Mouse (Mus musculus): Measurements from ENCODE around the gene Atcay. TPM values are rescaled to one million over a fixed set of nuclear protein-coding genes. Genes with fewer than 3 reads are reported as not detected.
A peak's percentile ranks its signal among the peaks of the same experiment; 100 is the strongest.
"Not testable (repeated sequence)": the region's sequence is repeated elsewhere in the genome, so short reads cannot be mapped to it uniquely, and the experiment has no call there.

Atcay gene
- polyA plus RNA-seq, 1 experiment from 2014 or later, result 0.27 TPM

DNA sequence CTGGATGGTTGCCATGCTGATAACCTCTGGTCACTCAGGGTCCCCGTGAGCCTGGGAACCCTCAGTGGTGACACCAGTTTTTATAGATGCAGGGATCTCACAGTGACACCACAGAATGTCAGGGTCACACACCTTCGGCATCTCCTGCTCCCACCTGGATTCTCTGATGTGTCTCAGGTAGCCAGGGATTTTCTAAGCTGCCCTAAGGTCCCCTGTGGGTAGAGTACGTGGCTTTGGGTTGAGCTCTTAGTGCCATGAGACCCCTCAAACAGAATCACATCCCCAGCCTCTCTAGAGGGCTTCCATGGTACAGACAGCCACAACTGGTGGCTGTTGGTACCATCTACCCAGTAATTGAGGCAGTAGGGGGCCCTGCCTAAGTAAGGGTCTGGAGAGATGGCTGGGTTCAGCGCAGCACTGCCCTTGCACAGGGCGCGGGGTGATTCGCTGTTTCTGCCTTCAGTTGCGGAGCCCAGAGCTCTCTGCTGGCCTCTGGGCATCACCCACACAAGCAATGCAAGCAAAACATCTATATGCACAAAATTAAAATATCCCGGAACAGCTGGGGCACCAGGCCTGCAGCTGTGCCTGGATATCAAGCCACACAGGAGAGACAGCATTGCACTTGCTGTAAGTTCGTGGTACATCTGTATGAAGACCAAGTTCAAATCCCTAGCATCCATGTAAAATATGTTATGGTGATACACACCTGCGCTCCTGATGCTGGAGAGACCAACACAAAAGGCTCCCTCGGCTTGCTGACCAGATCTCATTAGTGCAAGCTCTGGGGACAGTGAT lies 6.0 kb upstream of the Atcay start:
- 88% methylated on average over 12 of the region's 12 CpGs for WGBS
- H3K27me3 ChIP-seq (ENCODE audit: control insufficient read depth, insufficient read depth, low read length), result peaks cover 24% of the 10 kb centered on the region
- DNase-seq (ENCODE audit: low spot score), result no peak

DNA sequence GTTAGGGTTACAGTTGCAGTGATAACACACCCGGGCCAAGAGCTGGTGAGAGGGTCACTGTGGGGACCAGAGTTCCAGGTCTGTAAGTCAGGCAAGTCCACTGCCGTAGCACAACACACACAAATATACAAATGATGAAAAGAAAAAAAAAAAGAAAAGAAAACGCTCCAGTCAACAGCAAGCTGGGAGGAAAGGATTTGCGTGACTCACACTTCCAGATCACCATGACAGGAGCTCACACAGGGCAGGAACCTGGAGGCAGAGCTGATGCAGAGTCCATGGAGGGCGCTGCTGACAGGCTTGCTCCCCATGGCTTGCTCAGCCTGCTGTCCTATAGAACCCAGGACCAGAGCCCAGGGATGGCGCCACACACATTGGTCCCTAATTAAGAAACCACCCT lies 3.6 kb upstream of the Atcay start:
- H3K4me3 ChIP-seq (ENCODE audit: low read depth, low read length), result no peak overlapping the region
- WGBS, result 84% methylated on average over 6 of the region's 6 CpGs
- no peak overlapping the region for H3K9ac ChIP-seq (ENCODE audit: low read length)
- no peak overlapping the region for H3K4me2 ChIP-seq (ENCODE audit: low read depth, severe bottlenecking)
- DNase-seq (ENCODE audit: low spot score), result no peak
- ATAC-seq (ENCODE audit: insufficient number of reproducible peaks, low FRiP score, low TSS enrichment, low read depth), result no peak
- no peaks in the 10 kb centered on the region for H3K9me3 ChIP-seq (ENCODE audit: control insufficient read depth, low read length)
- H3K36me3 ChIP-seq (ENCODE audit: control insufficient read depth, insufficient read depth, low read length), result no peaks in the 10 kb centered on the region
- no peak overlapping the region for H3K27ac ChIP-seq (replicated peaks; ENCODE audit: low read depth, low read length)
- H3K4me1 ChIP-seq (ENCODE audit: control insufficient read depth, insufficient read depth, low read length), result 0 out of 2 replicates have a peak, but pooled peaks cover 3% of the 10 kb centered on the region
- H3K27me3 ChIP-seq (ENCODE audit: control insufficient read depth, insufficient read depth, low read length), result peaks cover 29% of the 10 kb centered on the region

More for the DNA sequence above, 6.0 kb upstream of the Atcay start:
- Histone ChIP-seq H3K9ac (ENCODE audit: low read length) (no peak overlapping the region), H3K4me3 (ENCODE audit: low read depth, low read length) (no peak overlapping the region), H3K4me2 (ENCODE audit: low read depth, severe bottlenecking) (no peak overlapping the region), H3K36me3 (ENCODE audit: control insufficient read depth, insufficient read depth, low read length) (no peaks in the 10 kb centered on the region), H3K9me3 (ENCODE audit: control insufficient read depth, low read length) (no peaks in the 10 kb centered on the region), H3K27ac (replicated peaks; ENCODE audit: low read depth, low read length) (no peak overlapping the region), H3K4me1 (ENCODE audit: control insufficient read depth, insufficient read depth, low read length) (peaks cover 3% of the 10 kb centered on the region; the same call in 1 of the 2 replicates)
- ATAC-seq (ENCODE audit: insufficient number of reproducible peaks, low FRiP score, low TSS enrichment, low read depth), result no peak

DNA sequence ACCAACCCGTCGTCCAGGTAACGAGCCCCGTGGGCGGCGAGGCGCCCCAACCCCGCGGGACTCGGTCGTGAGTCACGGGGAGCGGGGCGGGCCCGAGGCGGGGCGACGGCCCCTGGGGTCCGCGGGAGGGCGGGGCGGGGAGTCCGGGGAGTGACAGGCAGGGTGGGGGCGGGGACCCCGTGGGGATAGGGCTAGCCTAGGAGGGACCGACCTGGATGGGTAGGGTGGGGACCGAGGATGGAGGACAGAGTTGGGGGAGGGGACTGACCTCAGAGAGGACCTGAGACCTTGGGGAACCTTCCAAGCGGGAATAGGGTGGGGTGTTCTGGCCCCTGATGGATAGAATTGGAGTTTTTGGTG lies 2.6 kb upstream of the Atcay start:
- Histone ChIP-seq H3K4me1 (ENCODE audit: control insufficient read depth, insufficient read depth, low read length) (0 out of 2 replicates have a peak, but pooled peaks cover 3% of the 10 kb centered on the region), H3K9ac (ENCODE audit: low read length) (peak overlapping the region; percentile 69), H3K4me2 (ENCODE audit: low read depth, severe bottlenecking) (peak overlapping the region; percentile 61), H3K27ac (replicated peaks; ENCODE audit: low read depth, low read length) (no peak overlapping the region), H3K4me3 (ENCODE audit: low read depth, low read length) (peak overlapping the region; percentile 73), H3K9me3 (ENCODE audit: control insufficient read depth, low read length) (no peaks in the 10 kb centered on the region), H3K36me3 (ENCODE audit: control insufficient read depth, insufficient read depth, low read length) (no peaks in the 10 kb centered on the region), H3K27me3 (ENCODE audit: control insufficient read depth, insufficient read depth, low read length) (peaks cover 28% of the 10 kb centered on the region)
- whole genome bisulfite sequencing, result 2% methylated on average over 24 of the region's 28 CpGs
- ATAC-seq (ENCODE audit: insufficient number of reproducible peaks, low FRiP score, low TSS enrichment, low read depth) (peak; percentile 40; the same call in 1 of the 2 replicates), DNase-seq (ENCODE audit: low spot score) (no peak)

DNA sequence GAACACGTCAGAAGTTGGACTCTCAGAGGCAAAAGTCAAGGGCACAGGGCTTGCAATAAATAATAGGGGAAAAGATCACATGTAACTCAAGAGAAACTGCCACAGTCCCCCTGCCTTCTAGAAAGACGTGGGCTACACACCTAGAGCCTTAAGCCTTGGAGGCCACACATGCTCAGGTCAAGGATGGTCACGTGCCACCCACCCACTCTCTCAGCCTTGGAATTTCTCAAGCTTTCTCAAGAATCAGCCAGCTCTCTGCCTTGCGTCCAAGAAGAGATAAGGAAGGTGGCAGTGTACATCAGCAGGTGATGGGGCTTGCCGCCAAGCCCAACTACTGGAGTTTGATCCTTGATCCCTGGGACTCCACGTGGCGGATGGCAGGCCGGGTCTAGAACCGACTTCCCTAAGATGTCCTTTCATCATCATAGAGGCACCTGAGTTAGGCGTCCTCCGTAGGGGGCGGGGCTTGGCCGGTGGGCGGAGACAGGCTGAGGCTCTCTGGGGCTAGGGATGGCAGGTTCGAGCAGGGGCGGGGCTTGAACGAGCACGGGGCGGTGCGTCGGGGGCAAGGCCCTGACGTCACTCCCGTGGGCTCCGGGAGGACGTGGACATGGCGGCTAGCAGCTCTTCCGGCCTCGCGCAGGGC lies 2.1 kb upstream of the Atcay start, which contains the start of gene Zfr2:
Zfr2 (plus strand) TSS at position 576 of the 646 bp plus-strand sequence.
- H3K4me1 ChIP-seq (ENCODE audit: control insufficient read depth, insufficient read depth, low read length), result 0 out of 2 replicates have a peak, but pooled peaks cover 3% of the 10 kb centered on the region
- DNase-seq (ENCODE audit: low spot score), result peak; percentile 91
- 13% methylated on average over 17 of the region's 29 CpGs for WGBS

DNA sequence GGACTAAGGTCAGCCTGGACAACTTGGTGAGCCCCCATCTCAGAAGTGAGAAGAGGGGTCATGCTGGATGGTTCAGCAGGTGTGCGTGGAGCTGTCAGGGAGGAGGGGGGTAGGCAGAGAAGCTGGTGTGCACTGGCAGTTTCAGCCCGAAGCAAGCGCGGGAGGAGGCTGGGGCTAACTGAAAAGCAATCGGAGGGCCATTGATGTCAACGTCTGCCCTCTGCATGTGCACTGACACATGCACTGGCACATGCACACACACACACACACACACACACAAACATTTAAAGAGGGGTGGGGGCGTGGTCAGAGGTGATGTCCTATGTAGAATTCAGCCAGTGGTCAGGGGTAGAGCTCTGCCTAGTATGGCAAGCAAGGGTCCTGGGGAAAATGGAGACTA lies 803 bp upstream of the Atcay start:
- DNase-seq (ENCODE audit: low spot score), result no peak
- ATAC-seq (ENCODE audit: insufficient number of reproducible peaks, low FRiP score, low TSS enrichment, low read depth), result no peak
- H3K27me3 ChIP-seq (ENCODE audit: control insufficient read depth, insufficient read depth, low read length), result peaks cover 25% of the 10 kb centered on the region

More for the DNA sequence above, 2.1 kb upstream of the Atcay start, which contains the start of gene Zfr2:
- Histone ChIP-seq H3K4me3 (ENCODE audit: low read depth, low read length) (peak within 1 kb of the TSS; percentile 73), H3K27ac (replicated peaks; ENCODE audit: low read depth, low read length) (no peak within 1 kb of the TSS), H3K9me3 (ENCODE audit: control insufficient read depth, low read length) (no peaks in the 10 kb centered on the region), H3K4me2 (ENCODE audit: low read depth, severe bottlenecking) (peak within 1 kb of the TSS; percentile 61), H3K36me3 (ENCODE audit: control insufficient read depth, insufficient read depth, low read length) (no peaks in the 10 kb centered on the region), H3K9ac (ENCODE audit: low read length) (peak within 1 kb of the TSS; percentile 69), H3K27me3 (ENCODE audit: control insufficient read depth, insufficient read depth, low read length) (peaks cover 25% of the 10 kb centered on the region)
- ATAC-seq (ENCODE audit: insufficient number of reproducible peaks, low FRiP score, low TSS enrichment, low read depth), result peak; percentile 64

DNA sequence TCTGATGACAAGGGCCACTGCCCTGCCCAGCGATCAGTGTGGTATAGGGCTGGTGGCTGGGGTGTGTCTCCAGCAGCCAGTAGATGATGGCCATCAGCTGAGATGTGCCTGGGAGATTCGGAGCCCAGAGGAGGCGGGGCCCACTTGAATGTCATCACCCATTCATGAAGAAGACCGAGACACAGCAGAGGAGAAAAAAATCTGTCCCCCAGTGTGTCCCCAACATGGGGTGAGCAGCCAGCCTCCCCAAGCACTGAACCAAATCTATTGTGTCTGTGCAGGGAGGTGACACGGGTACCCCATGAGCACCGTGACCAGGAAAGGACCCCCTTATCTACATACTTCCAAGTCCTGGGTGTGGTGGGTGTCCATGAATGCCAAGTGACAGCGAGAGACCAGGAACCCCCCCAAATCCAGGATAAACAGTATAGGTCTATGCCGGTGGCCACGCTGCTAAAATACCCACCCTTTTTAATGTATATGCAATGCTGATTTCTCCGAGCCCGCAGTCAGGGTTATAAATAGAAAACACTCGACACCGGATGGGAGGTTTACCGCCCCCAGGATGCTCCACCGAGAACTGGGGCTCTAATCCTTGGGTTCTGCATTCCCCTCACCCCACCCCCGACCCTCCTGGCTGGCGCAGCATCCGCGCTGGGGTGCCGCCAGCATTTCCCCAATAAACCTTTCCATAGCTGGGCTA lies 747 bp downstream of the Atcay start:
- Histone ChIP-seq H3K4me1 (ENCODE audit: control insufficient read depth, insufficient read depth, low read length) (0 out of 2 replicates have a peak, but pooled peaks cover 3% of the 10 kb centered on the region), H3K4me2 (ENCODE audit: low read depth, severe bottlenecking) (no peak overlapping the region), H3K27ac (replicated peaks; ENCODE audit: low read depth, low read length) (no peak overlapping the region), H3K27me3 (ENCODE audit: control insufficient read depth, insufficient read depth, low read length) (peaks cover 25% of the 10 kb centered on the region), H3K9ac (ENCODE audit: low read length) (no peak overlapping the region), H3K4me3 (ENCODE audit: low read depth, low read length) (no peak overlapping the region), H3K36me3 (ENCODE audit: control insufficient read depth, insufficient read depth, low read length) (no peaks in the 10 kb centered on the region), H3K9me3 (ENCODE audit: control insufficient read depth, low read length) (no peaks in the 10 kb centered on the region)
- WGBS, result 10% methylated on average over 20 of the region's 20 CpGs
- DNase-seq (ENCODE audit: low spot score) (no peak), ATAC-seq (ENCODE audit: insufficient number of reproducible peaks, low FRiP score, low TSS enrichment, low read depth) (no peak)

More for the DNA sequence above, 803 bp upstream of the Atcay start:
- H3K9me3 ChIP-seq (ENCODE audit: control insufficient read depth, low read length), result no peaks in the 10 kb centered on the region
- H3K4me3 ChIP-seq (ENCODE audit: low read depth, low read length), result no peak overlapping the region
- no peak overlapping the region for H3K9ac ChIP-seq (ENCODE audit: low read length)
- H3K36me3 ChIP-seq (ENCODE audit: control insufficient read depth, insufficient read depth, low read length), result no peaks in the 10 kb centered on the region
- WGBS, result 49% methylated on average over 7 of the region's 7 CpGs
- H3K4me1 ChIP-seq (ENCODE audit: control insufficient read depth, insufficient read depth, low read length), result 0 out of 2 replicates have a peak, but pooled peaks cover 3% of the 10 kb centered on the region
- no peak overlapping the region for H3K27ac ChIP-seq (replicated peaks; ENCODE audit: low read depth, low read length)
- H3K4me2 ChIP-seq (ENCODE audit: low read depth, severe bottlenecking), result no peak overlapping the region

DNA sequence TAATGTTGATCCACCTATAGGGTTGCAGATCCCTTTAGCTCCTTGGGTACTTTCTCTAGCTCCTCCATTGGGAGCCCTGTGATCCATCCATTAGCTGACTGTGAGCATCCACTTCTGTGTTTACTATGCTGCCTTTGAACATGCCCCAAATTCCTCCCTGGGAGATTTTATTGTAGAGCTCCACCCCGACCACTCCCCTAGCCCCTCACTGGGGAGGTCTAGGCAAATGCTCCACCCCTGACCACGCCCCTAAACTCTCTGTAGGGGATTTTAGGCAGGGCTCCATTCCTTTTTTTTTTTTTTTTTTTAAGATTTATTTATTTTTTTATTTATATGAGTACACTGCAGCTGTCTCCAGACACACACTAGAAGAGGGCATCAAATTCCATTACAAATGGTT lies 6.9 kb downstream of the Atcay start:
- not testable (repeated sequence) for H3K9ac ChIP-seq (ENCODE audit: low read length); H3K4me1 ChIP-seq (ENCODE audit: control insufficient read depth, insufficient read depth, low read length); H3K27me3 ChIP-seq (ENCODE audit: control insufficient read depth, insufficient read depth, low read length); ATAC-seq (ENCODE audit: insufficient number of reproducible peaks, low FRiP score, low TSS enrichment, low read depth); H3K4me2 ChIP-seq (ENCODE audit: low read depth, severe bottlenecking); DNase-seq (ENCODE audit: low spot score); H3K9me3 ChIP-seq (ENCODE audit: control insufficient read depth, low read length); H3K36me3 ChIP-seq (ENCODE audit: control insufficient read depth, insufficient read depth, low read length); H3K27ac ChIP-seq (replicated peaks; ENCODE audit: low read depth, low read length); H3K4me3 ChIP-seq (ENCODE audit: low read depth, low read length)
- 43% methylated on average over 2 of the region's 2 CpGs for WGBS

DNA sequence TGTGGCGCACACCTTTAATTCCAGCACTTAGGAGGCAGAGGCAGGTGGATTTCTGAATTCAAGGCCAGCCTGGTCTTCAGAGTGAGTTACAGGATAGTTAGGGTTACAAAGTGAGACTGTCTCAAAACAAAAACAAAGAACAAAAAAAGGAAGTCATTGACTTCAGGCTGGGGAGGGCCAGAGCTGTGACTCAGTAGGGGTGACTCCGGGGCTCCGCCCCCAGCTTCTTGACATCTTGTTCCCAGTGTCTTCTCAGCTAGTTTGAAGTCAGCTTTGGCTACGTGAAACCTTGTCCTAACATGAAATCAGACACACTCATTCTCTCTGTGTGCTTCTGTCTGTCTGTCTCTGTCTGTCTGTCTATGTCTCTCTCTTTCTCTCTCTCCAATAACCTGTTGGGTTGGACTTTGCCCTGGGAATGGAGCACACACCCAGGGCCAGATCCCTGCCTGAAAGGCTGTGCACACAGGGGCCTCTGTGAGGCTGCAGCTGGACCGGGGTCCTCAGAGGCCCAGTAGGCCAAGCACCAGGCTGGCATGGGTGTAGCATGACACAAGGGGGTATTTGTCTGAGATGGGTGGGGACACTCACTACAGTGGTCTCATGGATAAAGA lies 9.1 kb downstream of the Atcay start:
- H3K9me3 ChIP-seq (ENCODE audit: control insufficient read depth, low read length), result no peaks in the 10 kb centered on the region
- H3K4me1 ChIP-seq (ENCODE audit: control insufficient read depth, insufficient read depth, low read length), result no peaks in the 10 kb centered on the region
- H3K4me3 ChIP-seq (ENCODE audit: low read depth, low read length), result no peak overlapping the region
- DNase-seq (ENCODE audit: low spot score) (no peak), ATAC-seq (ENCODE audit: insufficient number of reproducible peaks, low FRiP score, low TSS enrichment, low read depth) (no peak)
- no peaks in the 10 kb centered on the region for H3K27me3 ChIP-seq (ENCODE audit: control insufficient read depth, insufficient read depth, low read length)
- no peak overlapping the region for H3K9ac ChIP-seq (ENCODE audit: low read length)
- no peak overlapping the region for H3K27ac ChIP-seq (replicated peaks; ENCODE audit: low read depth, low read length)
- H3K4me2 ChIP-seq (ENCODE audit: low read depth, severe bottlenecking), result no peak overlapping the region
- no peaks in the 10 kb centered on the region for H3K36me3 ChIP-seq (ENCODE audit: control insufficient read depth, insufficient read depth, low read length)
- 92% methylated on average over 5 of the region's 5 CpGs for WGBS
